Mouse (Mus musculus): ENCODE data around the gene Itsn1. TPM values are rescaled to one million over a fixed set of nuclear protein-coding genes. Genes with fewer than 3 reads are reported as not detected.

The Itsn1 gene
- total RNA-seq, 2 experiments from 2014 or later = 54.5 to 59.7 TPM

DNA sequence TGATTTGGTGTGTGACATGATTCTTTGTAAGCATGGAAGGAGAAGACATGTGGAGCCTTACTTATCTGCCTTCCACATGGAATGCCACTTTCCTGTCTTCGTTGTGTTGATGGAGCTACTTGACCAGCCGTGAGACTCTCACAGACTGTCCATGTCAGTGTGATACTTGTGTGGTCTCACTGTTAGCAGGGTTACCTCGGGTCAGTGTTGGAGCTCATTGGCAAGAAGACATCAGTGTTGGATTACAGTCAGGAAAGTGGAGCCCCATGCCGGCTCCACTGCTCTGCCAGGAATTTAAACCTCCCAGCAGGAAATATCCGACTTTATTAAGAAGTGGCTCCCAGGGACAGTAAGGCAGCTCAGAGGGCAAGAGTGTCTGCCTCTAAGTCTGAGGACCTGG lies 75.8 kb downstream of the Itsn1 start:
- DNase-seq (ENCODE audit: low spot score in 2 of 2) = no peak

DNA sequence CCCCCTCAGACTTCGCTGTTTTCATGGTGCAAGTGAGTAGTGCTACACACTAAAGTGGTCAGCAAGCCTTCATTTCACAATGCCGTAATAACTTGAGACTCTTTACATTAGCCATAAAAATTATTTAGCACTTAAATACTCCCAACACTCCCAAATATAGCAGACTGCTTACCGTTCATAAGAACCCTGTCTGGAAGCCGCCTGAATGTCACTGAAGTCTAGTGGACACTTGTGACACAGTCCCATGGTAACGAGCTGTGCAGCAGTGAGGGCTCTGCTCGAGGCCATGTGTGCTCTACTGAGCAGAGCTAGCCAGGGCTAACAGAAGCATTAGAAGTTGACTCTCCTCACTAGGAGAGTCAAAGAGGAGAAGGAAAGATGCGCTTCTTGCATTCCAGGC lies 81.2 kb downstream of the Itsn1 start:
- DNase-seq (ENCODE audit: low spot score in 2 of 2) = no peak

DNA sequence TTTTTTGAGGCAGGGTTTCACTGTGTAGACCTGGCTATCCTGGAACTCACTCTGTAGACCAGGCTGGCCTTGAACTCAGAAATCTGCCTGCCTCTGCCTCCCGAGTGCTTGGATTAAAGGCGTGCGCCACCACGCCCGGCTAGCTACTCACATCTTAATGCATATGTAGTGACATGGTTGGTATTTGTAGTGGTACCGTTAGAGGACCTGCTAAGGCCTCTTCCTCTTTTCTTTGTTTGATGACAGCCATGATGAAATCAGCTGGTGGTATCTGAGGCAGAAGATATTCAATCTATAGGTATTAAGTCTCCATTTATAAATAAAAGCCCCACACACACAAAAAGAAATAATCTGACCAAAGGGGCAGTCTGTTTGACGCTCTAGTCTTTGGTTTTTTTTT lies 82.3 kb downstream of the Itsn1 start:
- DNase-seq (ENCODE audit: low spot score in 2 of 2) = no peak

DNA sequence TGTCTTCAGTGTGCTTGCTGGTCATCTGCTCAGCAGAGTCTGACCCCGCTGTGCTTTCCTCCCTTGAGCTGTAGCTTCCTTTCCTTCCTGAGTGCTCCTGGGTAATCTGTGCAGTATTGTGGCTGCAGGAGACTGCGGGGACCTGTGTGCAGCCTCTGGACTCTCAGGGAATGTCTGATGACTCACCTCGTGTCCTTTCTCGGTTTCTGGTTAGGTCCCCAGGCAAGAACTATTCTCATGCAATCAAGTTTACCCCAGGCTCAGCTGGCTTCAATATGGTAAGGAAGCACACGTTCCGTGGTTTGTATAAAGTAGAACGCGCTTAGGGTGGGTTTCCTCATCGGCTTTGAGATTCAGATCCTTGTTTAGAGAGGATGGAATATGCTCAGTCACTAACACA lies 82.8 kb downstream of the Itsn1 start:
- no peak for DNase-seq (ENCODE audit: low spot score in 2 of 2)

DNA sequence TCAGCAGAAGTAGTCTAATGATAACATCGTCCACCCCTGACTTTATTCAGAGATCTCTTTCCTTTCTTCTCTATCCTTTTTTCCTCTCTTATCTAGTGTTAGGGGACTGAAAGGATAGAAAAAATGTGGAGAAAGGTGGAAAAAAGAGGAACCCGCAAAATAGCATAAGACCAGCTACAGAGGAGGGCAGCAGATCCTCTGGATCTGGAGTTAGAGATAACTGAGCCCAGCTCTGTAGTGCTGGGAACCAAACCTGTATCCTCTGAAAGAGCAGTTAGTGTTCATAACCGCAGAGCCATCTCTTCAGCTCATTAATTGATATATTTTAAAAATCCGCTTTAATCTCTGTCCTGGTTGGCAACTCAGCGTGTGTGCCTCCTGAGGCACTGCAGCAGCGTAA lies 84.5 kb downstream of the Itsn1 start:
- no peak for DNase-seq (ENCODE audit: low spot score in 2 of 2)

DNA sequence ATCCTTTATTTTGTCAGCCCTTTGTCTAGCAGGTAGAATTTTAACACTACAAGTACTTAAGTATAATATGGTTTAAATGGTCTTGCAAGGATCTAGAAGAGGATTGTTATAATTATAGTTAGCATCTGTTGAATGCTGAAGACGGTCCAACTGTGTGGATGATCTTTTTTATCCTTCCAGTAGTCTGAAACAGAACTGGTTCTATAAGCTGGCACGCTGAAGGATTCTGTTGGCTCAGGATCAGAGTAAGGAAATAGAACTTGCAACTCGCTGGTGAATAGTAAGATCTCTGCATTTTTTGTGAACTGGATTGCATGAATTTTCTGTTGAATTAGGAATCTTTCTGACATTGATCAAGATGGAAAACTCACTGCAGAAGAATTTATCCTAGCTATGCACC lies 86.0 kb downstream of the Itsn1 start:
- DNase-seq (ENCODE audit: low spot score in 2 of 2) = no peak

DNA sequence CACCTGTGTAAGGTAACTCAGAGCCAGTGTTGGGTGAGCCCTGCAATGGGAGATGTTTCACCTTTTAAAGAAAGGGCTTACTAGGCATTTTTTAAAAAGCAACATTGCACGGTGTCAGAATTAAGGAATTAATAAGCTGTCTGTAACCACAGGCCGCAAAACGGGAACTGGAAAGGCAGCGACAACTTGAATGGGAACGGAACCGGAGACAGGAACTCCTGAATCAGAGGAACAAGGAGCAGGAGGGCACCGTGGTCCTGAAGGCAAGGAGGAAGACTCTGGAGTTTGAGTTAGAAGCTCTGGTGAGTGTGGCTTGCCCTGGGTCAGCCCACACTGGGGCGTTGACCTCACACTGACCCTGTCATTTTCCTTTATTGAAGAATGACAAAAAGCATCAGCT lies 91.2 kb downstream of the Itsn1 start:
- no peak for DNase-seq (ENCODE audit: low spot score in 2 of 2)

DNA sequence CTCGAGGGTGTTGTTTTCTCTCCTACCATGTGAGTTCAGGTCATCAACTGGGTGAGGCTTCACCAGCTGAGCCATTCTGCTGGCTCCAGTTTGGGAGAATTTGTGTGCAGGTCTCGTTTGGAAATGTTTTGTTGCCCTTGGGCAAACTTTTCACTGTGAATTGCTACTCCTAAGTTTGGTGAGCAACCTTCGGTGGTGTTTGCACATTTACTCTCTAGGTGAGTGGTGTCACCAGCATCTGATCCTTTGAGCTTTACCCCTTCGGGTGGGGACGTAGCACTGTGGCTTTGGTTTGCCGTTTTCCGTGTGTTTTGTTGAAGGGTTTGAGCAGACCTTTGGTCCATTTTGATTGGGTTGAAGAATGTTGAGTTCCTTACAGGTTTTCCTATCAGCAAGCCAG lies 93.2 kb downstream of the Itsn1 start:
- no peak for DNase-seq (ENCODE audit: low spot score in 2 of 2)

DNA sequence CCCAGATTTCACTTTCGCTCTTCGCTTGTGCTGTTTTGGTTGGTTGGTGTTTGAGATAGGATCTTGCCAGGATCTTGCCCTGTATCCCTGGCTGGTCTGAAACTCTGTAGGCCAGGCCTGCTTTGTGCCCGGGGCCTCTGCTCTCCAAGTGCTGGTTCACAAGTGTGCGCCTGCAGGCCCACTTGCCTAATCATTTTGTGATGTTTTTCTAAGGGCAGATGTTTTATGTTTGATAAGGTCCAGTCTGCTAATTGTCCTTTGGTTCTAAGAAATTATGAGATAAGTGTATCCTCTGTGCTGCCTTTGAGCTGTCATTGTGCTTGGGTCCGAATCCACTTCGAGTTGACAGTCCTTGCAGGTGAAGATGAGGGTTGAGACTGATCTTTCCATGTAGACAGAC lies 93.7 kb downstream of the Itsn1 start:
- DNase-seq (ENCODE audit: low spot score in 2 of 2) = no peak

DNA sequence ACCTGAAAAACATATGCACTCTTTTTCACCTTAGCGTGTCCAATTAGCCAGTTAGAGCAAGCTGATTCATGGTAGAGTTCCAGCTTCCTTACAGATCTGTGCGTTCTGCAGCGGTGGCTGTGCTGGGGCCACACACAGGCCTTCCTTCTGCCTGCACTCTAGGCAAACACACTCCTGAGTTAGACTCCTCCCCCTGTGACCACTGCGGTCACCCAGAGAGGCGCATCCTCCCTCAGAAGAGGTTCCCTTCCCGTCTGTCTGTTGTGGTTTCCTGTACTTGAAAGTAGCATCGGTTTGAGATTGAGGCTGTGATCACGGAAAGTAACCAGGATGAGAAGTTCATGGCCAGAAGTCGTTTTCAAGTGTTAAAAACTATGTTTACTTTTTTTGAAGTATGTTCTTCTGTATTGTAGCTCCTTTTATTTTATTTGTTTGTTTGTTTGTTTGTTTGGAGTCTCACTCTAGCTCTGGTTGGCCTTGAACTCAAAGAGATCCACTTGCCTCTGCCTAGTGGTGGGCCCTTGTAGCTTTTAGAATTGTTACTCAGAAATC lies 96.8 kb downstream of the Itsn1 start:
- no peak for DNase-seq (ENCODE audit: low spot score in 2 of 2)

DNA sequence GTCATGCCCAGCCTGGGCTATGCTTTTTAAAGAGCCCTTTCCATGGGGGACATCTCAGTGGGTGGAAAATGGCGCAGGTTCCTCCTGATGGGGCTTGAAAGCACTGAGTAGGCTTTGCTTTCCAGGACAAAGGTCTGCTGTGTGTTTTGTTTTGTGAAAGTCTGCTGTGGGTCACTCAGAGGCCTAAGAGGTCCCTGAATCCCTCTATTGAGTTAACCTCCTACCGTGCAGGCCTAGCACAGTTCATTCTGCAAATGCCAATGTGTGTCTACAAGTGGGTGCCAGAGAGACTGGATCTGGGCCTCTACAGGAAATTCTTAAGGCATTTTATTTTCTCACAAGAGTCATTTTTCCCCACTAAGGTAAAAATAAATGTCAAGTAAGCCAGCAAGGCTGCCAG lies 97.8 kb downstream of the Itsn1 start:
- no peak for DNase-seq (ENCODE audit: low spot score in 2 of 2)

DNA sequence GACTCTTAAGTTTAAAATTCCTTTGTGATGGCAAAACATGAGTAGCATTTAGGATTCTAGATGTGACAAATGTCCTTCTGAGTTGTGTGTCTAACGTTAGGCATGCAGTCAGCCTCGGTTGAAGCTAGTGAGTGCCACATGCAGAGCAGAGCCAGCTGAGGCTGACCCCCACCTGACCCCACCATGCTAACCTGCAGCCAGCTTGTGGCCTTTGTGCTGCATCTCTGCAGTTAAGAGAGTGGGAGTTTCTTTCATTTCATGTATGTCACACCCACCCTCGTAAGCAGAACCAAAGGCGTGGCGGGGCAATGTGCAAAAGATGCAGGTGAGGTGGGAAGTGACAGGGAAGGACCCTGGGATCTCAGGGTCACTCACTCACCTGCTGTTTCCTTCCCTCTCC lies 98.4 kb downstream of the Itsn1 start:
- DNase-seq (ENCODE audit: low spot score in 2 of 2) = no peak

DNA sequence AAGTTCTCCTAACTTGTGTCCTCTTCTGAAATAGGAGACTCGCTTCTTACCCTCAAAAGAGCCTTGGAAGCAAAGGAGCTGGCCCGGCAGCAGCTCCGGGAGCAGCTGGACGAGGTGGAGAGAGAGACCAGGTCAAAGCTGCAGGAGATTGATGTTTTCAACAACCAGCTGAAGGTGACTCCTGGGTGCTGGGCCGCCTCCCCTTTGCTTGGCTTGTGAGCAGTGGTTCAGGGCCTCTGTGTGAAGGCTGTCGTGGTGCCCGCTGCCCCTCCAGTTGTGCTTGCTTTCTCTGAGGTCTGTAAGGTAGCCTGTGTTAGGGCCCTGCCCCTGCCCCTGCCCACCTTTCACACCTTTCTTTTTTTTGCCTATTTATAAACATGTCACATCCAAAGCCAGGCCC lies 99.1 kb downstream of the Itsn1 start:
- DNase-seq (ENCODE audit: low spot score in 2 of 2) = no peak

DNA sequence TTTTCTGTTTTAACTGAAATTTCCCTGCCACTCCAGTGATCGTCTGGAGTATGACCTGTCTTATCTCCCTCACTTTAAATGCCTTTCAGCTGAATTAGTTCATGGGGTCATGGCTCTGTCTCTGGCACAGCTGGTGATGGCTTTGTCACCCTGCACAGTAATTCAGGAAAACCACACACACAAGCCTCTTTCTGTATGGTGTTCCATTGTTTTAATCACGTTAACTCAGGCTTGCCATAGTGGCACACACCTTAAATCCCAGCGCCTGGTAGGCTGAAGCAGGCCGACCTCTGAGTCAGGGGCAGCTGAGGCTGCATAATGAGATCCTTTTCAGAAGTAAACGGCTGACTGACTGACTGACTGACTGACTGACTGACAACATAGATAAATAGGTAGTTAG lies 99.5 kb downstream of the Itsn1 start:
- DNase-seq (ENCODE audit: low spot score in 2 of 2) = no peak

DNA sequence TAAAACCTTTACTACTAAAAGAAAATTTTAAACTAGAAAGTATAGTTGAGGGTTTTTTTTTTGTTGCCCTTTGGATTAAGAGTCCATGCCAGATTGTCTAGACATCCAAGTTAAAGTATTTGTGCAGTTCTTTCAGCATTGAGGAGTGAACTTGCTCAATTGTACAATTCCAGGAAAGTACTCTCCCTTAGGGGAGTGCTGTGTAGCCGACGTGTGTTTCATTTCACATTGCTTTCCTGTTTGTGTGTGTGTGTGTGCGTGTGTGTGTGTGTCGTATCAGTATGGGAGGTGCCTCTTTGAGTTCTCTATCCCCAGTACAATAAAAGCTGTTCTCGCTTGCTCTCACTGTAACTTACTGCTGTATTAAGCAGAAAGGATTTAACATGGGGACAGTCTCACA lies 100.0 kb downstream of the Itsn1 start:
- DNase-seq (ENCODE audit: low spot score in 2 of 2) = no peak

DNA sequence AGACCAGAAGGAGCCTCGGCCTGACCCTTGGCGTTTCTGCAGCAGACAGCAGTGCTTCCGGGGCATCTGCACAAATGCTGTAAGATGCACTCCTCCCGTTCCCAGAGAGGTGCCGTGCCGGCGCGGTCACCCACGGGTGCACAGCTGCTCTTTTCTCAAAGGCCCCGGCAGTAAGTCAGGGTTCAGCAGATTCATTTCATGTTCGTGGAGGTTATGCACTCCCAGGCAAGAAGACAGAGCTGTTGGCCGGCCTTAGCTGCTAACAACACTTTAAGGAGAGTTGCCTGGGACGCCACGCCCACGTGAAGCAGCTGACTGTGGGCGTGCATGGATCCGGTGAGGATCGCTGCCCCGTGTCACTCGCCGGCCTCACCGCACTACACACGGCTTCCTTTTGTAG lies 101.2 kb downstream of the Itsn1 start:
- no peak for DNase-seq (ENCODE audit: low spot score in 2 of 2)

DNA sequence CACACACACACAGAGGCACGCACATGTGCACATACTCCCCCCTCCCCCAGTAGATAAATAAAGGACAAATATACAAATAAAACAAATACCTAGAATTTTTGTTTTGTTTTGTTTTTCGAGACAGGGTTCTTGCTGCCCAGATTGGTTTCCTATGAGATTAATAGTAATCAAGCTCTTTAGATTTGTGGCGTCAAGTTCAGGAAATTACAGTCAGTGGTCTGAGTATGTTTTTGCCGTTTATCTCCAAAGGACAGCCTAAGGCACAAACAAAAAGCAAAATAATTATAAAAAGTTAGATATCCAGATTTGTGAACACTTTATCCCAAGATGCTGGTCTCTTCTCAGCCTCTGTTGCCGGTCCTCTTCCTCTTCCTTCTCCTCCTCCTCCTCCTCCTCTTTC lies 104.0 kb downstream of the Itsn1 start:
- DNase-seq (ENCODE audit: low spot score in 2 of 2) = no peak

DNA sequence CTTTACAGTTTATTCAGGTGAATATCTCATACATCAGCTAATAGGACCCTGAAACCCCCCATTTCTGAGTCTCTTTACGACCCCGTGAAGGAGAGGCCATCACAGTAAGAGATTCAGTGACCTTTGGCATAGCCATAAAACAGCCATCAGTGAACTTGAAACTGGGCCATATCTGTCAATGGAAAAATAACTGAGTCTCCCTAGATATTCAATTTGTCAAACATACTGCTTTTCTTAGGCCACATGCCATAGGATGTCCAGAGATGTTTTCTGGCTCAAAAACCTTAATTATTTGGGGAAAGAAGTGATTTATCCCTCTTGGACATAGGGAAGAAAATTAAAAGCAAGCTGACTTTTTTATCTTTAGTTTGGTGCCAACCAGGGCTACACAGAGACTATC lies 104.5 kb downstream of the Itsn1 start:
- no peak for DNase-seq (ENCODE audit: low spot score in 2 of 2)

DNA sequence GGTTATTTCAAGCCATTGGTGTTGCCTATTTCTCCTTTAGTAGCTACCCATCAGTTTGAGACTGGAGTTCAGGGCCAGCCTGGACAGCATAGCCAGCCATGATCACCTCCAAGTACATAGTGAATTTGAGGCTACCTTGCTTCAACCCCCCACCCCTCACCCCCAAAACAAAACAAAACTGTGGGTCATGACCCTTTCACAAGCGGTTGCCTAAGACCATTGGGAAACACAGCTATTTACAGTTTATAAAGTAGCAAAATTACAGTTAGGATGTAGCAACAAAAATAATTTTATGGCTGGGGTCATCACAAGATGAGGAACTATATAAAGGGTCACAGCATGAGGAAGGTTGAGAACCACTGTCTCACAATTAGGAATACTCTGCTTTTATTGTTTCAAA lies 104.9 kb downstream of the Itsn1 start:
- DNase-seq (ENCODE audit: low spot score in 2 of 2) = no peak

DNA sequence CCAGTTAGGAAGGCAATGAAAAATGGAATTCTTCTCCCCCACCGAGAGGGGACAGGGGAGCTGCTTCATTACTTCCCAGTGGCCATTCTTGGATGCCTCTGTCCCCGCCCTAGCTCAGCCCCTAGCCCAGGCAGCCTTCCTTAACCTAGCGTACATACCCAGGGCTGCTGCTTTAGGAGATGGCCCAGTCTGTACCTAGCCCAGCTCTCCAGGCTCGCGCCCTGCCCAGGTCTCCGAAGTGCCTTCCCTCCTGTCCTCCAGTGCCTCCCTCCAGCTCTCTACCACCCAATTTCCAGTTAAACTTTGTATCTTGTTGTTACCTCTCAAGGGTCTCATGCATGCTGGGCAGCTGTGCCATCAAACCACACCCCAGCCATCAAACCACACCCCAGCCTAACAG lies 106.7 kb downstream of the Itsn1 start:
- DNase-seq (ENCODE audit: low spot score in 2 of 2) = no peak

DNA sequence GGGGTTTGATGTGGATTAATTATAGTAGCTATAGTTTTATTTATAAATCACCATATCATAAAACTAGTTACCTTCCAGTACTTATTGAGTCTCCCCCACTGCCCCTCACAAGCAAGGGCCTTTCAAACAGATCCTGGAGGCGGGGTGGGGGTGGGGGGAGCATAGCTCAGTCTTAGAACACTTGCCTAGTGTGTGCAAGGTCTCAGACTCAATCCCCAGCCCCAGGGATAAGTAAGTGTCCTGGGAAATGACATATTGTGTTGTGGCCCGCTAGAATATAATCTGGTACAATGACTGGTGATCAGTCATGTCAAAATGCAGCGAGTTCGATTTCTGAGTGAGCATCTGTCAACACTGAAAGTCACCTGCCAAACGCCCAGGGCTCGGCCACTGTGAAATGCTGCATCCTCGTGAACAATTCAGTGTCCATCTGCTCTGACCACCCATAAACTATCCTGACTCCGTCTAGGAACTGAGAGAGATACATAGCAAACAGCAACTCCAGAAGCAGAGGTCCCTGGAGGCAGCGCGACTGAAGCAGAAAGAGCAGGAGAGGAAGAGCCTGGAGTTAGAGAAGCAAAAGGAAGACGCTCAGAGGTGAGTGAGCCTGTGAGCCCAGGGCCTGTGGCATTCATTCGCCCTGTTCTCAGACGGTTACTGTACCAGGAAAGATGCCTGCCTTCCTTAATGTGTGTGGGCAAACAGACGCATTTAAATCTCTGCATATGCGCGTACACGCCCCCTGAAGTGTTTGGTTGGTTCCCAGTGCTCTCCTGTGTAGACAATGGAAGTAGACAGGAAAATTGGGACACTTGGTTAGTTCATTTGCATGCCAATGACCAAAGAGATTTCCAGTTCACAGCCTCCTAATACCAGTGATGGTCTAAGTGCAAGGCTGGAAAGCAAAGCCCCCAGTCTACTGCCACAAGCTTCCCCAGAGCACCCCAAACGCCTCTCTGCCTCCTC lies 107.8 kb downstream of the Itsn1 start:
- no peak for DNase-seq (ENCODE audit: low spot score in 2 of 2)

DNA sequence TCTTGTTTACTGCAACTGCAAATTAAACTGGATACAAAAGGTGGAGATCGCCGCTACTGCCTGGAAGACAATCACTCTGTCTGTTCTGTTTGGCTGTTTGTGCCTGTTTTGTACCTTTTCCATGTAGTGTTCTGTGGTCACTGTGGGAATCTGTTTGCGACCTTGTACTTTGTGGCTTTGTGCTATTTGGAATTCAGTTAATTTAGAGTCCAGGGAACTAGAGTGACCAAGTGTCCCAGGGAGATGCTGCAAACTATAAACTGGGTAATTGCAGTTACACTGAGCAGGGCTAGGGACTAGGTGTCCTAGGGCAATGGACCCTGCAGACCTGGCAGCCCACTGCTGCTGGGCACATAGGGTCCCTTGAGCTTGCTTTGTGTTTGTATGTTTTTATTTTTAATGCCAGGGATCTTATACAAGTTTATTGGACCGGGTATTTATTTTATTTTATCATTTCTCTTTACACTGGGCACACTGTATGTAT lies 108.5 kb downstream of the Itsn1 start:
- no peak for DNase-seq (ENCODE audit: low spot score in 2 of 2)

DNA sequence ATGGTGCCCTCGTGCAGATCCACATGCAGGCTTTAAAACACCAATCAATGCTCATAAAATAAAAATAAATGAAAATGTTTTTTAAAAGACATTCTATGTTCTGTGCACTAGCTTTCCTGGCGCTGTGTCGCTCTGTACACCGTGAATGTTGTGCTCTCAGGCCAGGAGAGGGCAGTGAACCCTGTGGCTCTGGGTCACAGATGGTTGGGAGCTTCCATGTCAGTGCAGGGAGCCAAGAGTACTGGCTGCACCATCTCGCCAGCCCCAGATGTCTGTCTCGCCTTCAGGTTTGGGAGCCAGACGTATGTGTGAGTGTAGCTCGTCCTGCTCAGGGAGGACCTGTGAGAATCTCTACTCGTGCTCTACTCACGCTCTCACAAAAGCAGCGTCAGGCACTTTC lies 109.7 kb downstream of the Itsn1 start:
- no peak for DNase-seq (ENCODE audit: low spot score in 2 of 2)

Data from adrenal gland, postnatal 4 days (tissue).